Mouse (Mus musculus) C2C12 (cell line): ENCODE measurements around the gene Slc22a13.

Experiments used
- CEBPB ChIP-seq: IDR thresholded peaks from one replicate; pipeline ENCODE4 v1.6.1; 2011; ENCODE audit warnings: low read depth, mild to moderate bottlenecking, control low read depth, moderate library complexity
- CTCF ChIP-seq: IDR thresholded peaks from one replicate; pipeline ENCODE4 v1.5.1; 2011; ENCODE audit not compliant: control insufficient read depth, insufficient read depth, insufficient read length
- MAX ChIP-seq: IDR thresholded peaks from one replicate; pipeline ENCODE4 v1.6.1; 2011; ENCODE audit warnings: mild to moderate bottlenecking, control low read depth
- MYOG ChIP-seq: IDR thresholded peaks from one replicate; pipeline ENCODE4 v1.6.1; 2011; ENCODE audit not compliant: control insufficient read depth, insufficient read length; ENCODE audit errors: extremely low read depth
- USF1 ChIP-seq: IDR thresholded peaks from one replicate; pipeline ENCODE4 v1.6.1; 2011; ENCODE audit warnings: low read depth, mild to moderate bottlenecking, control low read depth, moderate library complexity

- TF ChIP-seq MAX, result no peak
- no peak for TF ChIP-seq CTCF
- TF ChIP-seq MYOG, result no peak
- no peak for TF ChIP-seq USF1
- TF ChIP-seq CEBPB, result no peak
These were observed 49.2 kb upstream of the Slc22a13 start for GRCm38 (mm10) chr9:119258128-119258527.
